Mouse (Mus musculus) cerebellum, postnatal 36 days (tissue): ENCODE data around the gene Olfr474.
"Not testable (repeated sequence)": the region's sequence is repeated elsewhere in the genome, so short reads cannot be mapped to it uniquely, and the experiment has no call there.

Source experiments
- DNase-seq, 2 experiments: peaks; one replicate each; pipeline ENCODE4 v3.0.0; 2021 to 2022; ENCODE audit warnings: mixed read lengths in 2 of 2

The Olfr474 gene

GRCm38 (mm10) chr7:107954343-107954742 lies at the start of gene Olfr474:
Olfr474 (plus strand) TSS chr7:107954643.
- DNase-seq = no peak

DNA sequence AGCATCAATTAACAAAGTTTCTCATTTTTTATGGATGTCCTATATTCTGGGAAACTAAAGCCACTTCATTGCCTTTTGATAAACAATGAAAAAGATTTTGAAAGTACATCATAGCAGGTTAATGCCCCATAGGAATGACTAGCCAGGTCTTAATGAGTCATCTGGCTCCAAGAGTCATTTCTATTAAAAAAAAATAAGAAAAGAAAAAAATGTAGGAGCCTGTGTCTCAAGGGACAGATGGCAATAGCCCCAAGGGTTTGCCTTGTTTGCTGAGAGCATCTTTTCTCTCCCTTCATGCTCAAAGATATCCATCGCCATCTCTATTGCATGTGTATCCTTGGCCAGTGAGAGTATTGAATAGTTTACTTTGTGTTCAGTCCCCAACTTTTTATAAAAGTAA lies 24.3 kb upstream of the Olfr474 start, which contains the start of gene Olfr473:
Olfr473 (plus strand) TSS at position 301 of the 400 bp plus-strand sequence.
- no peak for DNase-seq

GRCm38 (mm10) chr7:107952539-107952938 lies 1.9 kb upstream of the Olfr474 start:
- not testable (repeated sequence) for DNase-seq

DNA sequence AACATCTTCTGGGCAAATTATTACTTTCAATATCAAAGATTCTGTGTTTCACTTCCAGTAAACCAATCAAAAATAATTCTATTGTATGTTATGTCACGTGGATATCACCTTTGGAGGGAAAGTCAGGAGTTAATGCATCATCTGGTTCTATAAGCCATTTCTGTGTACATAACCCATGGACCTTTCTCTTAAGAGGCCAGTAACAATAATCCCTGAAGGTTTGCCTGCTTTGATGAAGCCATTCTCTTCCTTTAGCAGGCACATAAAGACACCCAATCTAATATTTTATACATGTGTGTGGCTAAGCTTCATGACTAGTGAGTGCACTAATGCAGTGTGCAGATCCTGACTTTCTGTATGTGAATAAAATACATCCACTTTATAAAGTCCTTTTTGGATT lies 10.1 kb downstream of the Olfr474 start, which contains the start of gene Olfr476:
Olfr476 (plus strand) TSS at position 301 of the 400 bp plus-strand sequence.
- DNase-seq = no peak

- DNase-seq = no peak
These were observed 31.9 kb downstream of the Olfr474 start, which contains the start of gene Olfr477 for GRCm38 (mm10) chr7:107986393-107986792. Olfr477 (plus strand) TSS chr7:107986693.
